Mouse (Mus musculus): ENCODE results near the gene Pbrm1.

The Pbrm1 gene

DNA sequence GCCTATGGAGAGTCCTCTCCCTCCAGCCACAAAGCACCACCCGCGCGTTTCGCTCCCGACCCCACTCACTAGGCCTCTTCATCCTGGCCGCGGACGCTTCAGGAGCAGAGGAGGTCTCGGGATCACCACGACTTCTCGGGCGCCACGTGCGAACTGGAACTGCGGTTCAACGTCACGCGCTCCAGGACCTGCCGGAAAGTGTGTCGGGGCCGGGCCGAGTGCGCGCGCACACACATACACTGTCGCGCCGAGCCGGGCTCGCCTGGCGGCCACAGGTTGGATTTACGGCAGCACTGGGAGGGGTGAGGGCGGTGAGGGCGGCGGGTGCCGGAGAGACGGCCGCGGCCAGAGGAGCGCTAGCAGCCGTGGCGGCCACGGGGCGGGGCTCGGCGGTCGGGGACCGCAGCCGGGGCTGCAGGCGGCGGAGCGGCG is at the start of gene Pbrm1, which contains the start of gene Gnl3:
Gene Pbrm1, plus strand, starts transcription at position 279 of the 432 bp plus-strand sequence.
Gene Gnl3, minus strand, starts transcription at position 293 of the 432 bp plus-strand sequence.
- DNase-seq (ENCODE audit: low spot score) = peak; percentile 98

DNA sequence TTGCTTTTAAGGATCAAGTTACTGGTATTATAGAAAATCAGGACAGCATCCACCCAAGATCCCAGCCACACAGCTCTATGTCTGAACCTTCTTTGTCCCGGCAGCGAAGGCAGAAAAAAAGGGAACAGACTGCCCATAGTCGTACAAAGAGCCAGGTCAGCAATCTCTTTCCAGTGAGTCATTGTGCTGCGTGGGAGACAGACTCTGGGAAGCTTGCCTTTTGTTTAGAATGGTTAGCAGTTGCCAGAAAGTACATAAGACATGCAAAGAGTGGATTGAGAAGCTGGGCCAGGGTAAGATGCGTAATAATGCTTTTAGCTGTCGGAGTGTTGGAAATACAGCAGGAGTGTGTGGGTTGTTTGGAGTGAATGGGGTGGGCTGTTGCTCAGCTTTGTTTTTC is 44.7 kb upstream of the Pbrm1 start:
- DNase-seq (ENCODE audit: low spot score) = no peak

DNA sequence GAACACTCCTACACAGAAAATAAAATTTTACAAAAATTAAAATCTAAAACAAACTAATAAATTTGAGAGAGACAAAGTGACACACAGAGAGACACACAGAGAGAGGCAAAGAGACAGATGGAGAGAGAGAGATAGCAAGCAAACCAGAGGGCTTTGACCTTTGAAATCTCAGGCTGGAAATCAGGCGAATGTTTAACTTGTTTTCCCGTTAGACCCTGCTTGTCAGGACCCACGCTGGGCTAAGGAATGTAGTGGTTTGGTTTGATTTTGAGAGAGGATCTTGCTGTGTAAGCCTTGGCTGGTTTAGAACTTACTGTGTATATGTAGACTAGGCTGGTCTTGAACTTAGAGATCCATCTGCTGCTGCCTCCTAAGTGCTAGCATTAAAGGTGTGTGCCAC is 42.7 kb upstream of the Pbrm1 start:
- DNase-seq (ENCODE audit: low spot score) = no peak

DNA sequence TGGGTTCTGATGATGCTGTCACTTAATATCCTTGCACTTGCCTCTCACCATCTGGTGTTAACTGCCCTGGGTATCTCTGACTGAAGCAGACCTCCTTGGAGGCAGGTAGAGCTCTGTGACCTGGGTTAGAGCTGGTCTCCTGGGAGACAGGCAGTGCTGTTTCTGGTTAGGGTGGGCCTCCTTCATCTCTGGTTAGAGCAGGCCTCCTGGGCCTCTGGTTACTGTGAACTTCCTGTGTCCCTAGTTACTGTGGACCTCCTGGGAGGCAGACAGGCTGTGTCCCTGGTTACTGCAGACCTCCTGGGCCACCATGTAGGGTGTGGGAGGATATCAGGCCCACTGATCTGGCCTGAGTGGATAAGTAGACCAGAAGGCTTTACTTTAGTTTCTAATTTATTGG is 22.5 kb upstream of the Pbrm1 start:
- DNase-seq (ENCODE audit: low spot score) = no peak

DNA sequence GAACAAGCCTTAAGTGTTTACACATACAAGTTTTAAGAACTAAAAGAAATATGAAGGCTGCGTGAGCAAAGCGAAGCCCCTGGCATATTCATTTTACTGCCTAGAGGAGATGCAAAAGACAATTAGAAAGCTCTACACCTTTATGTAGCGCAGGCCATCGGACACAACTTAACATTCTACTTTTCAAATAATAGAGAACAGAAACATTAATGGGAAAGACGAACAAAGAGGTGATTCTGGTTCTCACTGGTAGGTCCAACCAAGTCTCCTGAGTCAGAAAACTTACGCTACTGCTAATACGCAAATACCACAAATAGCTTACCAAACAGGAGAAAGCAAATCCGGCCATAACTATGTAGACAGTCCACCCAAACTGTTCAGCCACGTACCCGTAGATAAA is 18.6 kb upstream of the Pbrm1 start:
- no peak for DNase-seq (ENCODE audit: low spot score)

DNA sequence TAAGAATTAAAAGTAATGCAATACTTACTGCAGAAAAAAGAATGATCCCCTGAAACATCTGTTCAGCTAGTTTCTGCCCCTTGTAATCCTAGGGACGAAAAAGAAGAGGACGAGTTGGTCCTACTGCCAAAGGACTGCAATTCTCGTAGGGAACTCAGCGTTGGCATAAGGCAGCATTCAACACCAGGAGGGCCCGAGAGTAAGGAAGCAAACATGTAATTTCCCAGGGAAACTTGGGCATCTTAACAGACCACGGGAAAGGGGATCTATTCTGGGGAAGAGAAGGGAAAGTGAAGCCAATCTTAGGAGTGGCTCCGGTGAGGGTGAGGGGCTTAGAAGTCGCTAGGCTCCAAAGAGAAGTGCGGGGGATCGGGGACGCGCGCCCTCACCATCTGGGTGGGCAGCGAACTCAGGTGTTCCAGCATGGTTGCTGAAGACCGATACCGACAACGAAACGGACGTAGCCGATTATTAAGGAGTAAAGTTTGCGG is 18.1 kb upstream of the Pbrm1 start:
- DNase-seq (ENCODE audit: low spot score) = no peak

DNA sequence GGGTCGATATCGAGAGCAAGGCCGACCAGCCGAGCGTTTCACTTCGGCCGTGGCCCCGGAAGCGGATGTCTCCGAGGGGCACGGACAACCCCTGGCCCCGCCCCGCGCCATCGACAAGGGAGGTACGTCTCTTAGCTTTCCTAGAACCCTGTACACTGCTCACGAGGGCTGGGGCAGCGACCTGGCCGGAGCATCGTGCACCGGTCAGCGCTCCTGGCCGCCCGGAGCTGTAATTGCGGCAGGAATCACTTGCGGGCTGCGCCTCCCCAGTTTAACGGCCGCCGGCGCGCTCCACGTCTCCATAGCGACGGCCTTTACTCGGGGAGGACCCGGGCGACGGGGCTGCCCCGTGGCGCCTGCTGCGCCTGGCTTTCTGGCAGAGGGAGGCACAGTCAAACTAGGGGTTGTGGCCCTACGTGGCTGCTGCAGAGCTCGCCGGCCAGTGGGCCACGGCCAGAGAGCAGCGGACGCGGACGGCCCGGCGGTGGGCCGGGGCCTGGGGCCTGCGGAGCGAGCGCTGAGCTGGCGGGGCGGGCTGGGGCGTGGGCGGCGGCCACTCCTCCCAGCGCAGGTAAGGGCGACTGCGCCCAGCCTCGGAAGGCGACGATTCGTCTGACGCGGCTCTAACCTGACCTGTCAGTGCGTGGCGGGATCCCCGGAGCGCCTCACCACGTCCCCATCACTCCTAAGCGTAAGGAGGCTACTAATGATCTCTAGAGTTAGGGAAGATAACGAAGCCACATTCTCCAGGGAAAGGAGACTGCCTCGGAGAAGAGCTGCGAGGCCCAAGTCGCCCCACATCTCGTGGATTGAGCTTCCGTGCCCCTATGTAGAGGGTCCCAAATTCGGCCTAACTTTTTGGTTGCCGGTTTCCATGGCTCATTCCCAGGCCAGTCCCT is 17.4 kb upstream of the Pbrm1 start, which contains the start of the genes Glt8d1 and Spcs1:
Gene Glt8d1, plus strand, starts transcription at position 94 of the 899 bp plus-strand sequence.
Gene Spcs1, minus strand, starts transcription at position 366 of the 899 bp plus-strand sequence.
- peak; percentile 83 for DNase-seq (ENCODE audit: low spot score)

DNA sequence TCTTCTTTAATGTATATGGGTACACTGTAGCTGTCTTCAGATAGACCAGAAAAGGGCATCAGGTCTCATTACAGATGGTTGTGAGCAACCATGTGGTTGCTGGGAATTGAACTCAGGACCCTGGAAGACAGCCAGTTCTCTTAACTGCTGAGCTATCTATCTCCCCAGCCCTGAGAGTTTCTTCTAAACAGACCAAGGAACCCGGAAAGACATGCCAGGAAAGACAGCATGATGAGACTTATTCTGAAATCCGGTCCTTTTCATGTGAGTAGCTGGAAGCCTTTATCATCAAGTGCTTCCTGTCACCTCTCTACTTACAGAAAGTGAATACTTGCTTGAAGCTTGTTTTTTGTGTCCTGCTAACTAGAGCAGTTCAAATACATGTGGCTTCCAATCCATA is 14.4 kb upstream of the Pbrm1 start:
- no peak for DNase-seq (ENCODE audit: low spot score)

DNA sequence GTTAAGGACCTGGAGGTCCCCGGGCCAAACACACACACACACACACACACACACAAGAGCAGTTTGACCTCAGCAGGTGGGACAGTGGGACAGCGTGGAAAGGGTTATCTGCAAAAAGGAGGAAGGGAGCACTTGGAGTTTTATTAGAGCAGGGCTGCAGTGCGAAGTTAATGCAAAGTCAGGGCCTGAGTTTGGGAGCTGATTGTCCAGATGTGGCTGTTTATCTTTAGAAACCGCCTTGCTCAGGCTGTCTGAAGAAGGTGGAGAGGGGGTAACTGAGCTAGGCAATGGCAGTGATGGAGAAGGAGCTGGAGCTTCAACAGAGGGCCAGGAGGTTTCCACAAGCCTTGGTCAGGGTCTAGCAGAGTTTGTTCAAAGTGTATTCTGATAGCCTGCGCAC is 12.2 kb upstream of the Pbrm1 start:
- DNase-seq (ENCODE audit: low spot score) = no peak

DNA sequence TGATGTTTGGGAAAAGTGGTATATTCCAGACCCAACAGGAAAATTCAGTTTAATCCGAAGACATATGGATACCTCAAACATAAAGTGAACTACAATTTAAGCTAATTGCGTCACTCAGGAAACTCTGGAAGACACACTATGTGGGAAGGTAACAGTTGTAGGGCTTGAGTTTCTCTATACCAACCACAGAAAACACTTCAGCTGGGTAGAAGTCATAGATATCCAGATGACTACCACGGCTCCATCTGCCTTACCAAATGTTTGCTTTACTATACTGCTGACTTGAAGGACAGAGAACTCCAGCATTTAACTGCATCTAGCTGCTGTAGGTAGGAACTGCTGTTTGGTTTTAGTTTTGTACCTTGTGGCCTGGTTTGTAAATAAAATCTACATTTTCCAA is 7.3 kb upstream of the Pbrm1 start:
- no peak for DNase-seq (ENCODE audit: low spot score)

DNA sequence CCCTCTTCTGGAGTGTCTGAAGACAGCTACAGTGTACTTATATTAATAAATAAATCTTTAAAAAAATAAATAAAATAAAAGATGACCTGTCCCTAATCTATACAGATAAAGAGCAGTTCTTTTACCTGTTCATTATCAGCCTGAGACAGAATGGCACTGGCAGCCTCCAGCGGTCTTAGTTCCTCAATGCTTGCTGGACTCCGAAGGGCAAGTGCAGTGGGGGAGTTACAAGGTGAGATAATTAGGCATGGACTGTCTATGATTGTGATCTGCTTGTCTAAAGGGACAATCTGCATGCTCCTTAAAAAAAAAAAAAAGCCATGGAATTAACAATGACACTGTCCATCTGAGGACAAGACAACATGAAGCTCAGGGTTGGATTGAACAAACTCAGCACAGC is 5.0 kb upstream of the Pbrm1 start:
- DNase-seq (ENCODE audit: low spot score) = no peak

DNA sequence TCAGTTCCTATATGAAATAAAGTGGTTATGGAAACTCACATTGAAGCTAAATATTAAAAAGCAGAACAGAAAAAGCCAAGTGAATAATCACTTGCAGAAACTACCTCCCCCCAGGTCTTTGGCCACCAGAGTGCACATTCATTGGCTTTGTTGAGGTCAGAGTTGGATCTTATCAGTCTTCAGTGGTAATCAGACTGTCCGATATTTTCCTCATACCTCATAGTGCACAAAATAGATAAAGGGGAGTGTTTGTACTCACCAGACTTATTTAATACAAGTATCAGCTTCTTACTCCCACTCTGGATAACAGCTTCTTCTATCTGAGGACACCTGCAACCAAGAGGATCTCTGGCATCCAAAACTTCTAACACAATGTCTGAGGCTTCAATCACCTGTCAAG is 2.9 kb upstream of the Pbrm1 start:
- no peak for DNase-seq (ENCODE audit: low spot score)

DNA sequence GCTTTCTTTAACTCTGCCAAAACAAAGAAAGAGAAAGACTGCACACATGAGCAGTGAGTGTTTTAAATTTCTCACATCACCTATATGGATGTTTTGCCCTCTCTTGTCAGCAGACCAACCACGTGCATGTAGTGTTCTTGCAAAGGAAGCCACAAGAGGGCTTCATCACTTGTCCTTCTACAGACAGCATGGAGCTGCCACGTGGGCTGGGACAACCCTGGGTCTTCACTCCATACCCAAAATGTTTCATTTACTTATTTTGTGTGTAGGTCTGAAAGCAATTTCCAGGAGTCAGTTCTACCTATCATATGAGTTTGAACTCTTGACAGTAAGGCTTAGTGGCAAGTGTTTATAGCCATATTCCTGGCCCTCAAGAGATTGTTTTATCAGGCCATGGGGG is 1.1 kb upstream of the Pbrm1 start:
- peak; percentile 50 for DNase-seq (ENCODE audit: low spot score)

DNA sequence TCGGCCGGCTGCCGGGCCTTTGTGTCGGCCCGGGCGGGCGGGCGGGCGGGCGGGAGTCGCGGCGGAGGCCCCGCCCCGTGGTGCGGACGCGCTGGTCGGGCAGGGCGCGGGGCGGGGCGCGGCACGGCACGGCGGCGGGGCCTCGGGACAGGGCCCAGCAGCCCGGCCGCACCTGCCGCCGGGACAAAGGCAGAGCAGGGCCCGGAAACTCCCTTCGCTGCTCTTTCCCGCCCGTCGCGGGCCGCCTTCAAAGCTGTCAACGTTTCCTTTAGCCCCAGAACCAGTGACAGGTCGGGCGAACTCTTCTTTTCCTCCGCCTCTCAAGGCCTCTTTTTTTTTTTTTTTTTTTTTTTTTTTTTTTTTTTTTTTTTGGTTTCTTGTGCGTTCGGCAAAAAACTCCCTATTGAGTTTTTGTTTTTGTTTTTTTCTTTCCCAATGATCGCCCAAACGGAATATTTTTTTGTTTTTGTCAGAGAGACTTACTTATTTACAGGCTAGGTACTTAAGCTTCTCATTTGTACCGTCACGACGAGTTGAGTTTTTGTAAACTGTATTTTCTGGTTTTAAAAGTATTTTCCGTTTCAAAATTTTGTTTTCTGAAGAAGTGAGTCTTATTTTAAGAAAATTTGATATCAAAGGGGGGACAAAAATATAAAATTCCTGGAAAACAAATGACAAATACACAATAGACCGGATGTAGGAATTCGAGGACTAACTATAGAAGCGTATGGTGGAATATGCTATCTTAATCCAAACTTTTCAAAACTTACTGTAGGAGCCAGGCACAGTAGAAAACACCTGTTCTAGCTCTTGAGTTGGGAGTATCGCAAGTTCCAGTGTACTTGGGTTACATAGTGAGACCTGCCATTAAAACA is 630 bp downstream of the Pbrm1 start:
- DNase-seq (ENCODE audit: low spot score) = peak; percentile 82

DNA sequence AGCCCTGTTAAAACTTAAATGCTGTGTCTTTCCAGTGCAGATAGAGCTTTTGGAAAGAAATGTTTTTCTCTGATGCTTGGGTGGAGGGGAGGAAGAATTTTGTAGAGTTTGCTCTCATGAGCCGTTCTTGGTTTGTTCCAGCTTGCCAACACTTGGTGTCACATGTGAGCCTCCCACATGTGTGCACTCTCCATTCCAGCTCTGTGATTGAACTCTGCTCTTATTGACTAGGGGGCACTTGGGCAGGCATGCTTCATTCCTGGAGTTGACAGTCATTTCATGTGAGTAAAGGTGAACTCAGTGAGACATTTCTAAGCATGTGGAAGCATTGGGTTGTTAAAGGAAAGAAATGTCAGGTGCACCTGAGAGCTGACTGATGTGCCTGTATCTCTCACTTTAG is 3.6 kb downstream of the Pbrm1 start:
- no peak for DNase-seq (ENCODE audit: low spot score)

DNA sequence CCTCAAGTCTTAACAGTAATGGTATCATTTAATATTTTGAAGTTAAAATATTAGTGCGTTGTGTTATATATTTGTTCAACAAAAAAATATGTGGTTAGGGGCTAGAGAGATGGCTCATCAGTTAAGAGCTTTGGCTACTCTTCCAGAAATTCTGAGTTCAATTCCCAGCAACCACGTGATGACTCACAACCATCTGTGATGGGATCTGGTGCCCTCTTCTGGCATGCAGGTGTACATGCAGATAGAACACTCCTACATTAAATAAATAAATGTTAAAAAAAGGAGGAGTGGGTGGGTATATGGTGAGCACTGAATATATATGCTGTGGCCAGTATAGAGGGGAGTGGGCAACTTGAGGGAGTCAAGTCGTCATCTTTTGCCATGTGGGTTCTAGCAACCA is 6.8 kb downstream of the Pbrm1 start:
- DNase-seq (ENCODE audit: low spot score) = peak; percentile 20

DNA sequence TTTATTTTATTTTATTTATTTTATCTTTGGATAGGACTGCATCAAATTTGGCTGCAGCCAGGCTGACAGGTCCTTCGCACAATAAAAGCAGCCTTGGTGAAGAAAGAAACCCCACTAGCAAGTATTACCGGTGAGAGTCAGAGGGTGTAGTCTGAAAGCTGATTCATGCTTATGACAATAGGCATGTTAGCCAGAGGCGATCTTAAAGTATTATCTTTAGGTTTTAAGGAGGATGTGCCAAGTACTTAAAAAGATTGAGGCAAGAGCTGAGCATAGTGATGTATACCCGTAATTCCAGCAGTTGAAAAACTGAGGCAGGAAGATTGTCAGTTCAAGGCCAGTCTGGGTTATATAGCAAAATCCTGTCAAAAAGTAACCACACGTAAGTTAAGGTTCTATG is 26.4 kb downstream of the Pbrm1 start:
- no peak for DNase-seq (ENCODE audit: low spot score)

DNA sequence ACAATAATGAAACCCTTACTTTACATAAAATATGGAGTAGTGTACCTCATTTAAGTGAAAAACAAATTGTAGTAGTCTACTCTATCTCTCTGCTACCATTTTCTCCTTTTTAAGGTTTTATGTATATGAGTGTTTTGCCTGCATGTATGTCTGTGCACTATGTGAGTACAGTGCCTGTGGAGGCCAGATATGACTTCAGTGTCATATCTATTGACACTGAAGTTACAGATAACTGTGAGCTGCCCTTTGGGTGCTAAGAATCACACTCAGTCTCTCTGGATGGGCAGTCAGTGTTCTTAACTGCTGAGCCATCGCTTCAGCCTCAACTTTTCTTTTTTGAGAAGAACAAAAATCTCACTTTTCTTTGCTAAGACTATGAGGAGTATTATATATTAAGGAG is 26.9 kb downstream of the Pbrm1 start:
- no peak for DNase-seq (ENCODE audit: low spot score)

DNA sequence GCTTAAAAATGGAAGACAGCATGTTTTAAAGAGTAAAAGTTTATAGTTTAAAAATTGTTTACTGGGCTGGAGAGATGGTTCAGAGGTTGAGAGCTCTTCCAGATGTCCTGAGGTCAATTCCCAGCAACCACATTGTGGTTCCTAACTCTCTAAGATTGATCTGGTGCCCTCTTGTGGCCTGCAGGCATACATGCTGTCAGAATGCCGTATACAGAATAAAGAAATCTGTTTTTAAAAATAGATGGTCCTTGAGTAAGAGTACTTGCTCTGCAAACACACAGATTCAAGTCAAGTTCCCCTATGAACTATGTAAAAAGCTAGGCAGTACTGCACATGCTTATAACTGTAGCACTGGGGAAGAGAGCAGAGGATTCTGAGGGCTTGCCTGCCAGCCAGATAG is 43.3 kb downstream of the Pbrm1 start:
- peak; percentile 31 for DNase-seq (ENCODE audit: low spot score)

DNA sequence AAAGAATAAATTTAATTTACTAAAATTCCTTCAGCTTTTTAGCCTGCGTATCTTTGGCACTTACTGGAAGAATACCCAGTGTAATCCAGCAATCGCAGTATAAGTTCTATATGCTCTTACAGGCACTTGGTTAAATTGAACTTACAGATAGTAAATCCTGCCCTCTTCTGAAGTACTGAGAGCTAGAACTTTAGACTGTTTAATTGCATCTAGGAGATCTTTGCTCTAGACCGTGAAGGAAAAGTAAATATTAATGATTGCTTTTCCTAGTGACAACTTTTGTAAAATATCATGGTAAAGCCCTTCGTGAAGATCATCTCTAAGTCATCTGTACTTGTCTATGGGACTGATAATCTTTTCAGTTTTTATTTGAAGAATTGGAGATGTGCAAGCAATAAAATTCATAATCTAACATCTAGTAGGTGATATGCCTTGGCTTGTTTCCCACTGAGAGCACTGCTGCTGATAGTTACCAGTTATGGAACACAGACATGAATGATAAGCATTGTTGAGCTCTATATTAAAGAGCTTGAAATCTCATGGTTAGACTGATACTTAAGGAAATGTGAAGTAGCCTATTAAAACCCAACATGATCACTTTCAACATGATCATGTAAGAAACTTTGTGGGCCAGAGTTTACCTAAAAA is 50.3 kb downstream of the Pbrm1 start:
- DNase-seq (ENCODE audit: low spot score) = no peak

DNA sequence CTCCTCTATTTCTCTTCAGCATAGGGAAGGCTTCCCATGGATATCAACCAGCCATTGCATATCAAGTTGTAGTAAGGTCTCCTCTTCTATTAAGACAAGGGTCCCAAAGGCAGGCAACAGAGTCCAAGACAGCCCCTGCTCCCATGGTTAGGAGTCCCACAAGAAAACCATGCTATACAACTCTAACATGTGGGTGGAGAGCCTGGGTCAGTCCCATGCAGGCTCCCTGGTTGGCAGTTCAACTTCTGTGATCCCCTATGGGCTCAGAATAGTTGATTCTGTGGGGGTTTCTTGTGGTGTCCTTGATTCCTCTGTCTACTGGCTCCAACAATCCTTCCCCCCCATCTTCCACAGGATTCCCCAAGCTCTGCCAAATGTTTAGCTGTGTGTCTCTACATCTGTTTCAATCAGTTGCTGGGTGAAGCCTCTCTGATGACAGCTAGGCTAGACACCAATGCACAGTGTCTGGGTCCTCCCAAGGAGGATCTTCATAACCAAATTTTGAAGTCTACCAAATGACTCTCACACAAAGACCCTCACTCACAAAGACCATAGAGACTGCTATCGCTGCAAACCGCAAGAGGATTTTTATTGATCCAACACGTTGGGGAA is 59.8 kb downstream of the Pbrm1 start:
- no peak for DNase-seq (ENCODE audit: low spot score)

All from retina, embryonic 14.5 days (tissue).